Mouse (Mus musculus): ENCODE results near the gene Mgat4b.

Gene Mgat4b

GRCm38 (mm10) chr11:50225611-50226378, 15.1 kb downstream of the Mgat4b start:
- DNase-seq (ENCODE audit: low read depth) = no peak

GRCm38 (mm10) chr11:50226406-50226805, 15.7 kb downstream of the Mgat4b start:
- DNase-seq (ENCODE audit: low read depth) = no peak

DNA sequence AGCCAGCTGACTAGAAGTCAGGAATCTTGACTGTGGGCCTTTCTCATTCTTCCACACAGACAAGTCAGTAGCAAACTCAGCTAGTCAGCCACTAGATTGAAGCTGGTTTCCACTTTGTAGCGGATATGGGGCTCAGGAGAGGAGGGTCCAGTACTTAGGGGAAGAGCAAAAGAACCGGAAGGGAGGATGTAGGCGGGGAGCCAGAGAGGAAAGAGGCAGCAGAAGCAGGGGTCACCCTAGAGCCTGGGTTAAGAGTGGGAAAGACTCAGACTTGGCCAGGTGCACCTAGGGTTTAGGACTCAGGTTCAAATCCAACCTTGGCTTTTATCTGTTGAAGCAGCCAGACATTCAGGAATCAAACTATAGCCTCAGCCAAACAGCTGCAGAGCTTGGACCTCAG, 16.5 kb downstream of the Mgat4b start:
- DNase-seq (ENCODE audit: low read depth) = no peak

DNA sequence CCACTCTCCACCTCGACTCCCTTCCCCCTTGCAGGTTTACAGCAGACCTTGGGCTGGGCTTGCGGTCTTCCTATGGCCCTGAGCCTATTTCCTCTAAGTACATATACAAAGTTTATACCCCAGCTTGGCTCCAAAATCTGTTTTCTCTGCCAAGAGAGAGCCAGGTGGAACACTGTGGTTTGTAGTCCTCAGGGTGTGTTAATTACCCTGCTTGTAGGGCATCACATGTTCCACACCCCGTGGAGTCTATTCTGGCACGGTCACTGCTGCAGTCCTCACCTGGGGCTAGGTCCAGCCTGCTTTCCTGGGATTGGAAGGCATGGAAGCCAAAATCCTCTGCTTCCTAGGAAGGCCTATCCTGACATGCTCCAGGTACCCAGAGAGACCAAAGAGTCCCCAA, 17.0 kb downstream of the Mgat4b start:
- no peak for DNase-seq (ENCODE audit: low read depth)

GRCm38 (mm10) chr11:50228772-50229171, 18.1 kb downstream of the Mgat4b start:
- no peak for DNase-seq (ENCODE audit: low read depth)

- no peak for DNase-seq (ENCODE audit: low read depth)
Measured at GRCm38 (mm10) chr11:50229252-50229910, 18.7 kb downstream of the Mgat4b start.

GRCm38 (mm10) chr11:50230481-50231304, 20.0 kb downstream of the Mgat4b start:
- DNase-seq (ENCODE audit: low read depth) = no peak

DNA sequence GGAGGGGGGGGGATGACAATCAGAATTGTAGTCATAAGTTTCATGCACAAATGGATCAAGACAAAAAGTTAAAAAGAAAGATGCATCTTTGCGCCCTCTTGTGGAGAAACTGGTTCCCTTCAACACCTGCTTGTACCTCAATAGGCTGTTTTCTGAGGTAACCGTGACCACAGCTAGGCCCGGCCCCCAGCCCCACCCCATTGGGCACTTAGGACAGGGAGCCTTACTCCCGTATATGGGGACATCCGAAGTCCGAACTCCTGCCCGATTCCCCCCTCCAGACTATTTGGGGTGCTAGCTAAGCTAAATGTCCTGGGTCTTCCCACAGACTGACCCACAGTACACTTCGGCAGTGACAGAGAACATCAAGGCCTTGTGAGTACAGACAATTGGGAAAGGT, 20.7 kb downstream of the Mgat4b start:
- peak; percentile 81 for DNase-seq (ENCODE audit: low read depth)

DNA sequence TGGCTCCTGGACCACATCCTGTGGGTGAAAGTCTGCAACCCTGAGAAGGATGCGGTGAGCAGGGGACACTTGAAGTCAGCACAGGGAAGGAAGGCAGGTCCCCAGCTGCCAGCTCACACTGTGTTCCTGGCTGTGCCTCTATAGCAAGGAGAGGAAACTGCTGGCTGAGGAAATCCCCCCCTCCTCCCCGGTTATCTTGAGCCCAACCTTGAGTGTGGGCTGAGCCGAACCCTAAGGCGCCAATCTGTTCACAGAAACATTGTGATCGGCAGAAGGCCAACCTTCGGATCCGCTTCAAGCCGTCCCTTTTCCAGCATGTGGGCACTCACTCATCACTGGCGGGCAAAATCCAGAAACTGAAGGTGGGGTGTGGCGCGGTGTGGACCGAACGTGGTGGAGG, 22.3 kb downstream of the Mgat4b start:
- no peak for DNase-seq (ENCODE audit: low read depth)

DNA sequence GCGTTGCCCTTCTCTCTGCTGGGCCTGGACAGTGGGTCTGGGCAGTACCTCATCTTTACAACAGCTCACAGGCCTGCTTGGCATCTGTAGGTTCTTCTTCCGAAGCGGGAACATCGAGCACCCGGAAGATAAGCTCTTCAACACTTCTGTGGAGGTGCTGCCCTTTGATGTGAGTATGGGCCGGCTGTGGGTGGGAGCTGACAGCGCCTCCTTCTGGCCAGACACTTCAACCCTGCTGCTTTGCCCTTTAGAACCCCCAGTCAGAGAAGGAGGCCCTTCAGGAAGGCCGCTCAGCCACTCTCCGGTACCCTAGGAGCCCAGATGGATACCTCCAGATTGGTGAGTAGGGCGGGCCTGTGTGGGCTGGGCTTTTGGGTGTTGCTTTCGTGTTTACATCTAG, 23.3 kb downstream of the Mgat4b start:
- no peak for DNase-seq (ENCODE audit: low read depth)

- DNase-seq (ENCODE audit: low read depth) = no peak
Measured at GRCm38 (mm10) chr11:50234606-50235005, 23.9 kb downstream of the Mgat4b start.

- peak; percentile 82 for DNase-seq (ENCODE audit: low read depth)
Measured at GRCm38 (mm10) chr11:50236540-50236936, 25.8 kb downstream of the Mgat4b start.

DNA sequence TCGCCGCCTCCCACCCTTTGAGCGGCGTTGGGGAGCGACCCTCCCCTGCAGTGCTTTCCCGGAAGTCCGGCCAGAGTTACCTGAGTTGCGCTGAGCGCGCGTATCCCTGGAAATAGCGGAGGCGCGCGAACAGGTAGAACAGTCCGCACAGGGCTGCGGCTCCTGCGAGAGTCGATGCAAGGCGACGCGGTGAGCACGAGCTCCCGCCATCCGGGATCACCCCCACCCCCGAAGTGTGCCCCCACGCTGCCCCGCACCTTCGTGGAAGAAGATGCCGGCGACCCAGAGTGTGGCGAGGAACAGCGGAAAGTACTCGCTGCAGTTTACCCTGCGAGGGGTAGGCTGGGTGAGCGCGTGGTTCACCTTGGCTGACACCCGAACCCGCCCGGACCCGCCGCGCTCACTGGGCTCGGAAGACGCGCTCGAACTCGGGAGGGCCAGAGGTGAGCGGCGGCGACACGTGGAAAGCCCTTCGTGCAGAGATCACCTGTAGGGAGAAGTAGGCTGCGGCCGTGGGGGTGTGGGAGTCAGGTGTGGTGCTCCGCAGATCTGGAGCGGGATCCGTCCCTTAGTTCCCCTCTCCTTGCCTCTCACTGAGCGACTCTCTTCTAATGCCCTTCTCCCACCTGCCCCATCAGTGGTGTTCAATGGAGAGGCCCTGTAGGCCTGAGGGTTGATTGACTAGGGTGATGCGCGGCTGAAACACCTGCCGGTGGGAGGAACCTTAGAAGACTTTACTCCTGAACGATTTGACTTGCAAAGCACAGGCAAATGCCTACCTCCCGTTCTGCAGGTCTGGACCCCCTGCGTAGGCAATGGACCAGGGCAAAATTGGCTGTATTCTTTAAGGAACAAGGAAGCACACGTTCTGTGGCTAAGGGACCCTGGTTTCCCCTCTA, 26.5 kb downstream of the Mgat4b start:
- DNase-seq (ENCODE audit: low read depth) = no peak

DNA sequence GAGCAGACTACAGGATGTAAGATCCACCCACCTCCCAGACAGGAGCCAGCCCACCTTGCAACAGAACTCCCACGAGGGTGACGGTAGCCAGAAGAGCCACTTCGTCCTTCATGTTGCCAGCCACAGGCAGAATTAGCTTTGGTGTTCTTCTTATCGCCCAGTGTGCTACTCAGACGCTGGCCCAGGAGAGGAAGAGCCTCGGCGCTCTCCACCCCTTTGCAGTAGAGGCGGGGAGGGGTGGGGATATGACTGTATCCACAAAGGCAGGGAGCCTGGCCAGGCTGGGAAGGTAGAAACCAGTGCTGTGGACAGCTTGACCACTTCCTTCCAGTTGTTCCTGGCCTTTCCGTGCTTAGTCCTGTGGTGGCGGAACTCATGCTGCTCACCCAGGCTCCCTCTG, 27.6 kb downstream of the Mgat4b start, which contains the start of gene Ltc4s:
Ltc4s (minus strand) TSS at position 293 of the 400 bp plus-strand sequence.
- no peak for DNase-seq (ENCODE audit: low read depth)

GRCm38 (mm10) chr11:50238821-50239791, 28.4 kb downstream of the Mgat4b start:
- DNase-seq (ENCODE audit: low read depth) = no peak

DNA sequence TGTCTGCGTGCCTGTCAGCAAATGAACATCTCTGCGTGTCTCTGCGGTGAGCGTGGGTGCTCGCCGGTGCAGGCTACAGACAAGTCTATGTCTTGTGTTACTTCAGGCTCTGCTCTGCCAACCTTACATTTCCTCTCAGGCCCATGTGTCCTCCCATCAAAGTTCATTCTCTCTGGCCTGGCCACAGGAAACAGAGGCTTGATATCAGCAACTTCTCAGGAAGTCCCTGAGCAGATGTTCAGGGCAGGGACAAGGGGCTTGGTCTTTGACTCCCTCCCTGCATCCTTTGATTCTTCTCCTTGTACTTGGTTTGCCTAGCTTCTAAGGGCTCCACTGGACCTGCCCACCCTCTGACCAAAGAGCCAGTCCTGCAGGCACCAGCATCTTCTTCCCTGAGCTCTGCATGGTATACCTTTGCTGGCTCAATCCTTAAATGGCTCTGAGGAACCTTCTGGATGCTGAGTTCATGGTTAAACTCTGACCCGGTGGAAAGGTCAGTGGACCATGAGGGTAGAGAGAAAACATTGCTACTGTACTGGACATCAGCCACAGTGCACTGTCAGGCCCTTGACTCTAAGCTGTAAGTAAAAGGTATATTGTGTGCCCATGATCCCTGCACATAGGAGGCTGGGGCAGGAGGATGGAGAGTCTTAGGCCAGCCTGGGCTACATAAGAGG, 29.7 kb downstream of the Mgat4b start:
- DNase-seq (ENCODE audit: low read depth) = no peak

DNA sequence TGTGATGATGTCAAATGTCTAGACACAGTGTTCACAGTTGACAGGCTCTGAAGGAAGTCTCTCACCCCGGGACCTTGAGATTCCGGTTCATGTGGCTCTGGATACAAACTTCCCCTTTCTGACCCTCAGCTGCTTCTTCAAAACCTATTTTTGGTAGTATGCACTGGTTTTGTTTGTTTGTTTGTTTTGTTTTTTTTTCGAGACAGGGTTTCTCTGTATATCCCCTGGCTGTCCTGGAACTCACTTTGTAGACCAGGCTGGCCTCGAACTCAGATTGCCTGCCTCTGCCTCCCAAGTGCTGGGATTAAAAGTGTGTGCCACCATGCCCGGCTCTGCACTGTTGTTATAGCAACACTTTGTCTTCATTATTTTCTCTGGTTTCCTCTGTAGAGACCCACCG, 33.2 kb downstream of the Mgat4b start:
- no peak for DNase-seq (ENCODE audit: low read depth)

GRCm38 (mm10) chr11:50245269-50245668, 34.6 kb downstream of the Mgat4b start:
- DNase-seq (ENCODE audit: low read depth) = no peak

GRCm38 (mm10) chr11:50248473-50249171, 37.9 kb downstream of the Mgat4b start:
- DNase-seq (ENCODE audit: low read depth) = no peak
